In genomic region chr17:11270179-11270578, GRCm38 (mm10) we compare ENCODE assay signal across 27 mouse cellular contexts.
A peak's percentile ranks its signal among the peaks of the same experiment; 100 is the strongest.
DNase-seq lines count a peak whose midpoint lies in the region; TF ChIP-seq lines count a peak whose summit lies in the region.
"Had no signal": no experiment of that assay in that cellular context is flagged by ENCODE, and none has a peak within 500 bp of the region (broad histone marks: within the 10 kb centered on the region; RNA-seq: fewer than 3 reads in every experiment).

No protein-coding gene starts in this region.

- DNase-seq in layer of hippocampus, adult 11-12 months (ENCODE audit: low spot score), result peak; percentile 13
- DNase-seq in layer of hippocampus, adult 9-10 months (ENCODE audit: low spot score), result no peak
- DNase-seq in left cerebral cortex, adult 2 months (ENCODE audit: extremely low spot score in 1 of 2, low spot score in 2 of 2), result peak in 1 of 2 experiments; percentile 45
- no peak for DNase-seq in left cerebral cortex, postnatal 10 days (ENCODE audit: extremely low spot score in 1 of 2, low spot score in 2 of 2)
- DNase-seq in brain, adult 2 months (ENCODE audit: low read depth, low spot score), result peak; percentile 66
- DNase-seq in frontal cortex, postnatal 36 days (ENCODE audit: low spot score in 2 of 2), result peak; percentile 34 to 36
- no peak for DNase-seq in cerebellum, postnatal 36 days
- DNase-seq: adrenal gland, postnatal 14 days; cerebellum, adult 18-20 months; cerebellum, postnatal 10 days; forebrain, postnatal 0 days; heart, postnatal 14 days; kidney, adult 2 months; kidney, postnatal 36 days; lung, embryonic 14.5 days; retina, postnatal 1 day; spleen, adult 18-20 months; thymus, postnatal 14 days had no signal

- intact Hi-C loops in left cerebral cortex, adult 2 months (cut with DNase I), result loop anchor here (2.0 to 5.0 kb wide), 2 partner anchors 61 to 113 kb away; no protein-coding TSS in a partner anchor
- intact Hi-C loops in left cerebral cortex, postnatal 10 days (cut with DNase I), result no loop called here

- H3K4me3 ChIP-seq in left cerebral cortex, adult 2 months, result no peak overlapping the region
- H3K4me3 ChIP-seq: embryonic facial prominence, embryonic 10.5 days; embryonic facial prominence, embryonic 15.5 days; forebrain, embryonic 12.5 days; hindbrain, embryonic 10.5 days; limb, embryonic 12.5 days; liver, embryonic 15.5 days; midbrain, embryonic 10.5 days; midbrain, embryonic 15.5 days; neural tube, embryonic 15.5 days had no signal

- no peak for TF ChIP-seq CTCF in left cerebral cortex, adult 2 months (IDR thresholded peaks at IDR 0.05)

- peak overlapping the region; percentile 66 for H3K27ac ChIP-seq in left cerebral cortex, adult 2 months
- H3K27ac ChIP-seq: embryonic facial prominence, embryonic 10.5 days; embryonic facial prominence, embryonic 15.5 days; forebrain, embryonic 12.5 days; hindbrain, embryonic 10.5 days; limb, embryonic 12.5 days; liver, embryonic 15.5 days; midbrain, embryonic 10.5 days; midbrain, embryonic 15.5 days; neural tube, embryonic 15.5 days had no signal

Comparison
In these comparisons a context has a peak if more than half of its experiments do, and no peak if none do; other contexts are left out.
1. DNase-seq: peak in layer of hippocampus, adult 11-12 months (single experiment), brain, adult 2 months (single experiment) and frontal cortex, postnatal 36 days (2 of 2); none in layer of hippocampus, adult 9-10 months (single experiment), left cerebral cortex, postnatal 10 days (0 of 2) and cerebellum, postnatal 36 days (0 of 2).